Mouse (Mus musculus) layer of hippocampus, postnatal 14 days (tissue): ENCODE data around the gene Adam10. TPM values are rescaled to one million over a fixed set of nuclear protein-coding genes. Genes with fewer than 3 reads are reported as not detected.

Source experiments
- microRNA-seq, 2 experiments: library from miRNA; unstranded; fragments of <30 nt; microRNA quantifications; one replicate each; pipeline ENCODE4 v1.2.0; 2021
- total RNA-seq, 2 experiments: library from RNA; stranded (reverse); gene quantifications; 2 replicates each; pipeline ENCODE4 v1.2.3; 2021

Adam10 gene
- total RNA-seq, 2 experiments from 2014 or later: 67.9 to 69.1 TPM

Small RNA genes within 50 kb of the gene (microRNA-seq; reads per million reads assigned to microRNA genes)
- gene Gm25149: 0 reads per million in 2 experiments

Other genes starting within 250 kb of the Adam10 start
- 10 to 100 TPM; 38.0 TPM for gene Rnf111, start 175.3 kb upstream of the Adam10 start, total RNA-seq
- gene Sltm, start 136.2 kb upstream of the Adam10 start, total RNA-seq: 10 to 100 TPM; 44.0 to 47.0 TPM
- 1 to 10 TPM; 1.2 to 2.0 TPM for gene Gm10642, start 22.7 kb upstream of the Adam10 start, total RNA-seq
- 10 to 100 TPM; 32.1 to 32.8 TPM for gene Mindy2, start 21.8 kb upstream of the Adam10 start, total RNA-seq